Mouse (Mus musculus): Measurements from ENCODE around the gene Ptger4.

Ptger4 gene

DNA sequence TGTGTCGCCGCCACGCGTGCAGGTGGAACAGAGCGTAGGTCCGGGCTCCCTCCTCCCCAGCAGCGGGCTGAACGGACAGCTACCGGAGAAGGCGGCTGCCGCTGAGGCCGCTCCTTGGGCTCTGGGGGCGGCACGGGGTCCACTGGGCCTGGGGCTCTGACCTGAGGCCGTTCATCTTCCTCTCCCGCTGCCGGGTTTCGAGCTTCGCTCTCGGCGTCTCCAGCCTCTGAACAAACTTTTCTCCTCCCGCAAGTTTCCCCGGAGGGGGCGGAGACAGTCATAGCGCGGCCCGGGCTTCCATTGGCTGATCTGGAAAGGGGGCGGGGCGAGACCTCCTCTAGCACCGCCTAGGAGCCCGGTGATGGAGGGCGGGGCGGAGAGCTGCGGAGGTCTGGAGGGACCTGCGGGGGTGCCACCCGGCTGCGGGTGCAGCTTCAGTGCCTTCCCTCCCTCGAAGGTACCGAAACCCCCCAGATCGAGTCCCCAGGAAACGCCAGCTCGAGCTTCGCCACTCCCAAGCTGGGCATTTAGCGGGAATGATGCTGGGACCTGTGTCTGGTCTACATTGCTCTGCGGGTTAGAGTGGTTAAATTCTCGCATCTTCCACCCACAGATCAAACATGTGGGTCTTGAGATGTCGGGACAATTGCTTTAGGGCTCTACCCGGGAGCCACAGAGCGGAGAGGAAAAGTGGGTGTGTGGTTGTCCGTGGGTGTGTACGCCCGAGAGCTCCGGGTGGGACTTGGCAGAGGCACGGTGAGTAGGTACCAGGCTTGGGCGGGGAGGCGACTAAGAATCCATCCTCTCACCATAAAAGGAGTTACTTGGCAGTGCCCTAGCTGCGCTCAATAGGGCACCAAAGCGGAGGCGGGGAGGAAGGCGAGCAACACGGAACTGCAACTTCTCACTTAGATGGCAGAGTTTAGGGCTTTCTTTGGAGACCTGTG is at the start of gene Ptger4:
TSS of gene Ptger4 (minus strand) at position 229 of the 947 bp plus-strand sequence.
- in situ Hi-C loops (cut with MboI, MseI): loop anchor here (5.0 to 10.0 kb wide), 2 partner anchors 268 to 1331 kb away; no protein-coding TSS in a partner anchor

GRCm38 (mm10) chr15:5288412-5288811 is 44.4 kb upstream of the Ptger4 start:
- in situ Hi-C loops (cut with MboI, MseI): no loop called here

DNA sequence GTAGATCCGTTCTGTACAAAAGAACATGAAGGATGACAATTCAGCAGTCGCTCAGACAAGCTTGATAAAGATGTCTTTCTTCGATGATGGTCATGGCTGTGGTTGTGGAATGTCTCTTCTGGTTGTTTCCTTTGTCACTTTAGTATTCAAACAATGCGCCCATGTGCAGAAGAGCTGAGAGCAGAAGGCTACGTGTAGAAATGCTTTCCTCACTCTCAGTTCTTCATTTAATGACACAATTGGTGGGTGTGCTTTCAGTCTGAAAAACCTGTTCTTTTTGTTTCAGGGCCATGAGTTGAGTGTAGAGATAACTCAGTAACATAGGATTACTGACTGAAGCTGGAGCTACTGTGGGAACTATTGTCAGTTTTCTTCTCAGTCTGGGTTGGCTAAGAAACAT is 43.1 kb upstream of the Ptger4 start:
- in situ Hi-C loops (cut with MboI, MseI): no loop called here

GRCm38 (mm10) chr15:5281316-5281715 is 37.3 kb upstream of the Ptger4 start:
- in situ Hi-C loops (cut with MboI, MseI): no loop called here

DNA sequence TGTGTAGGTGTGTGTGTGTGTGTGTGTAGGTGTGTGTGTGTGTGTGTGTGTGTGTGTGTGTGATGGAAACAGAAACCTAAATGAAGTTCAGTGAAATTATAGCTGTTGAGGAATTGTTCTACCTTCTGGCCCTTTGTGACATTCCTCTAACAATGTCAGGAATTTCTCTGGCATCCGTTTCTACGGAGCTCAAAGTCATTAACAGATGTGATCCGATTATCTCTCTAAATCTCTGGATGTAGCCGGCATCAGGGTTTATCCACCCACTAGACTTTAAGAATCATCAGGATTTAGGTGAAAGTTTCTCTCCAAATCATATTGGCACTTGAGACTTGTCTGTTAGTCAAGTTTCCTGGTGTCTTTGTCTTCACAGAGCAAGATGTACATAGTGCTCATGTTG is 35.8 kb upstream of the Ptger4 start:
- in situ Hi-C loops (cut with MboI, MseI): no loop called here

DNA sequence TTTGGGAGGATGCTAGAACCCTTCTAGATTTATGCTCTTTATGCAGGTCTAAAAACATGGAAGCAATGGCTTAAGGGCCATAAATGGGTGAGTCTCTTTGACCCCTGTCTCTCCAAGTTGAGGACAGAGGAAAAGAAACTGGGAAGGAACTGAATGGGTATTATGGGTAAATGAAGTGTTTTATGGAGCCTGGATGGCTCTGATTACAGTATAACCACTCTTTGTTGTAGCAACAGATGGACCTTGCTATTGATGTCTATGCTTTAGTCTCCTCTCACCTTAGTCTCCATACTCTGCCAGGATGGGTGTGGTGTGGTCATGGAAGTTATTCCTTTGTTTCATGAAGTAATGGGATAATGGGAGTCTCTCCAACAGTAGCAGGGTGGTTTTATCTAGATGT is 34.5 kb upstream of the Ptger4 start:
- in situ Hi-C loops (cut with MboI, MseI): no loop called here

DNA sequence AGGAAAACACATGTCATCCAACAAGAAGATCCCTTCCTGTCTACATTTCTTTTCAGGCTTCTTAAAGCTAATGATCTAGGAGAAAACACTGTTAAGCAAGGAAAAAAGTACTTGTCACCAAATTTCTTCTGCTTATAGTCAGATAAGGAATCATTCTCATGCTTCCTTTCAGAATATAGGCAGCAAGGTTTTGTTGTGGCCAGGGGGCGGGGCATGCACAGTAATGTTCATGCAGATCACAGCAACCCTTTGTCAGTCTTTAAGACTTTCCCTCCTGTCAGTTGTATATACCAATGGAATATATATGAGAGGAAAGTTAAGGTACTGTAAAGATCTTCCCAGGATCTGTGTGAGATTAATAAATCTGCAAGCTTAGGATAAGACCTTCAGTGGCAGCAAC is 30.0 kb upstream of the Ptger4 start:
- in situ Hi-C loops (cut with MboI, MseI): no loop called here

DNA sequence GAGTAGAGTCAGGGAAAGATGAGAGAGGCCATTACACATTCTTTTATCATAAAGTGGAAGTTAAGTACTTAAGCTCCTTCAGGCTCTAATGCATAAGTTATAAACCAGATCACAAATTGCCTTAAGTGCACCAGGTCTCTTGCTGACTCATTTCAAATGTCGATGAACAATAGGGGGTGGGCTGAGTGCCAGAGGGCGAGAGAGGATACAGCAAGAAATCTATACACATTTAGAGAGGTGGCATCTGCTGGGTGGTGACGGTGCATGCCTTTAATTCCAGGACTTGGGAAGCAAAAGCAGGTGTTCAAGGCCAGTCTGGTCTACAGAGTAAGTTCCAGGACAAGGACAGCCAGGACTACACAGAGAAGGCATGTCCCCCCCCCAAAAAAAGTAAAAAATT is 22.1 kb upstream of the Ptger4 start:
- in situ Hi-C loops (cut with MboI, MseI): no loop called here

DNA sequence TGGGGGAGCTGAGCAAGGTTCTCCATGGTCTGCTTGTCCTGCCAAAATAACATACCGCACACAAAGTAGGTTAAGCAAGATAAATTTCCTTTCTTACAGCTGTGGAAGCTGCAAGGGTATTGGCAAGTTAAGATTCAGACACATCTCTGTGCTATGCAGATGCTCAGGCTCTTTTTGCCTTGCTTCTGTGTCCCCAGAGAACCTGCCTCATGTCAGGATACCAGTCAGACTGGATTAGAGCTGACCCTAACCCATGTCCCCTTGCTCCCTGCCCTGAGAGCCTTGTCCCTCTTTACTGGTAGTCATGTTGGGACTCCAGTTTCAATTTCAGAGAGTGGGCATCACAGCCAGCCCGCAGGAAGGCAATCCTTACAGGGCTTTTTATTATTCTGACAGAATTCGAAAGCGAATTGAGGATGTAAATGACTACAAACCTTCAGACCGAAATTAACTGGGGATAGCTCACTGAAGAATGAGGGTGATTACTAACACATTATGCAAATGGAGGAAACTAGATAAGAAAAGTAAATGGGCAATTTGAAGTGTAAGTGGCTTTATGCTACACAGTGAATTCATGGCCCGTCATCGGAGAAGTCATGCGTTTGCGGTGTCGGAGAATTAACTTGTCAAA is 19.0 kb upstream of the Ptger4 start:
- in situ Hi-C loops (cut with MboI, MseI): no loop called here

GRCm38 (mm10) chr15:5262095-5262667 is 18.2 kb upstream of the Ptger4 start:
- in situ Hi-C loops (cut with MboI, MseI): no loop called here

DNA sequence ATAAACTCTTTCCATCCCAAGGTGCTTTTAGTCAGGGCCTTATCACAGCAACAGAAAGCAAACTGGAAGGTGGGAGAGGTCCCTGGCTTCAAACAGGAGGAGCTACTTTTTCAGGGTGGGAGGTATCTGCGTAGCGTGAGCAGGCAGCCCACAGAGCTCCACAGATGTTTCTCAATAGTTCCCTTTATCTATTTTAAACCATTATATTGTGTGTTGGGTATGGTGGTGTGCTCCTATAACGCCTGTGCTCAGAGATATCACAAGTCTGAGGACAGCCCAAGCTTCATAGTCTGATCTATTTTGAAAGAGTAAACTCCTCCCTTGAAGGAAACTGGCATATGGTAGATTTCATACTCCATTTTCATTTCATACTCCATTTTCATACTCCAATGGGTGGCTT is 17.0 kb upstream of the Ptger4 start:
- in situ Hi-C loops (cut with MboI, MseI): no loop called here

- in situ Hi-C loops (cut with MboI, MseI): no loop called here
Measured at GRCm38 (mm10) chr15:5260183-5260582, 16.2 kb upstream of the Ptger4 start.

DNA sequence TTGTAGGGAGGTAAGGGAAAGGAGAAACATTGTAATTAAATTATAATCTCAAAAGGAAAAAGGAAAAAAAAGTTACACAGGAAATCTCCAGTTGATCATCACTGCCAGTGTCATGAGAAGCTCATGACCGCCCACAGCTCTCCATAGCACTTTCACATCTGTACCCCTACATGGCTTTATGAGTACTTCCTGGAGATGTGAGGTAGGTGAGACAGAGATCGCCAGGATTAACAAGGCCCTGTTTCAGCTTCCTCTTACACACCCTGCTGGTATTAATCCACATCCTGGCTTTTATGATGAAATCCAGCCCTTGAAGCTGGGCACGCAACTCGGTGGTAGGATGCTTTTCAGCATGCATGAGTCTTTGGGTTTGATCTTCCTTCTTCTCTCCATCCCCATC is 6.2 kb upstream of the Ptger4 start:
- in situ Hi-C loops (cut with MboI, MseI): loop anchor here (5.0 kb wide), 1 partner anchor 492 kb away; no protein-coding TSS in a partner anchor

DNA sequence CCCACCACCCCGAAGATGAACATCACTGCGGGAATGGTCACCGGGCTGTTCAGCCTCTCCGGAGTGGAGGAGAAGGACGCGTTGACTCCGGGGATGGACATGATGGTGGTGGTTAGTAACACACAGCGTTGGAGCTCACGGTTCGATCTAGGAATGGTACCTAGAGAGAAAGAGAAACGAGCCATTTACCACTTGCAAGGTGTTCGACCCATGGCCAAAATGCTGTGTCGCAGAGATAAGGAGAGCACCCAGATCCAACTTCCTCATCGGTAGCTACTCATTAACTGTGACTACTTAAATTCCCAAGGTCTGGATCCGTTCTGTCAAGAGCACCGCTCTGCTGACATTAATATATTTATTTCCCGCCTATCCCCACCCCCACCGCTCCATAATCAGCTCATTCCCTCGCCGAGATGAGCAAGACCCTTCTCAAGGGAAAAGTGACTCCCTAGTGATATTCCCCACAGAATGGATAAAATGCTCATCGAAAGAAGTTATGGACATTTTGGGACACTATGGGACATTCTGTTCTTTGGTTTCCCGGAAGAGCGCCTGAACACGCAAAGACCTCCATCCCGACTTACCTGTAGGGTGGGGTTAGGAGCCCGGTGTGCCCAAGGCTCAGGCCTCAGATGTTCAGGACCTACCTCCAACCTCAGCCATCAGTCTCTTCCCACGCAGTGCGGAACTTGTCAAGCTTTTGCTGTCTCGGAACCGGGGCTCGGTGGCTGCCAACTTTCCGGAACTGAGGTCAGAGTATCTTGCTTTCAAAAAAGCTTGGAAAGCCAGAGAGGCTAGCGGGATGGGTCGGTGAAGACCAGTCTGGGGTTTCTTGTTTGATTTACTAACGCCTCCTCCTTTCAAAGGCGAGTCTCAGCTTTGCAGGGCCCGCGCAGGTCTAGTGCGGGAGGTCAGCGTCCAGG is 690 bp downstream of the Ptger4 start:
- in situ Hi-C loops (cut with MboI, MseI): loop anchor here (5.0 to 10.0 kb wide), 2 partner anchors 269 to 1332 kb away; no protein-coding TSS in a partner anchor

GRCm38 (mm10) chr15:5242241-5243035 is 1.5 kb downstream of the Ptger4 start:
- in situ Hi-C loops (cut with MboI, MseI): loop anchor here (5.0 to 10.0 kb wide), 2 partner anchors 270 to 1332 kb away; no protein-coding TSS in a partner anchor

DNA sequence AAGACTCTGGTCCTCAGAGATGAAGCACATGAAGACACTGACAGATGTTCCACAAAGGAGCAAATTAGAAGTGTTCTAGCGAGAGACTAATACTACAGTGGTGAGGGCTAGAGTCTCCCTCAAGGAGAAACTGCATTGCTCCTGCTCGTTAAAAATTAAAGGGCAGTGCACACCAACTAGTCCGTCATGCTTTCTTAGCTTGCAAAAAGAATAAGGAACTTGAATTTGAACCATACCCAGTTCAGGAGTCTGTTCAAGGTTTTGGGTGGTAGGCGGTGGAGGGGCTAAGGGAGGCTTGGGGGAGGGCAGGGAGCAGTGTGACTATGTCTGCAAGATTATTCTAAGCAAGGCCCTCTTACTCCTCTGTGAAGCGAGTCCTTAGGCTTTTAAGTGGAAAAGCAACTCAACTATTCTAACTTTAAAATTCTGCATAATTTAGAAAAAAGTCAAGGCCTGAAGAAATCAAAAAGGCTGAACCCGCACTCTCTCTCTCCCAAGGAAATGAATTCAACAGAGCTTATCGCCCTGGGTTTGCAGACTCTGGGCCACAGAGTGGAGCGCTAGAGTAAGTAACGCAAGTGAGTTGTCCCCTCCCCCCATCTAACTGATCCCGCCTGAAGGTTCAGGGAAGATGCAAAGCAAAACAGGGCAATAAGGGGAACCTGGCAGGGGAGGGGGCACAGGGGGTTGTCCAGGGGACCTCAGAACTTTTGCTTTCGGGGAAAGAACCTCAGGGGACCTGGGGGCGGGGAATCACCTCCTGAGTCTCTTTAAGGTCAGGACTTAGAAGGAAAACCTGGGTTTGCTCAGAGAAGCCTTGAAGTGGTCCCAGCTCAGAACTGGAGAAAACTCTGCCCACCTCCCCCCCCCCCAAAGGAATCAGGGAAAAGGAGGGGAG is 2.4 kb downstream of the Ptger4 start:
- in situ Hi-C loops (cut with MboI, MseI): loop anchor here (5.0 to 10.0 kb wide), 2 partner anchors 271 to 1333 kb away; no protein-coding TSS in a partner anchor

DNA sequence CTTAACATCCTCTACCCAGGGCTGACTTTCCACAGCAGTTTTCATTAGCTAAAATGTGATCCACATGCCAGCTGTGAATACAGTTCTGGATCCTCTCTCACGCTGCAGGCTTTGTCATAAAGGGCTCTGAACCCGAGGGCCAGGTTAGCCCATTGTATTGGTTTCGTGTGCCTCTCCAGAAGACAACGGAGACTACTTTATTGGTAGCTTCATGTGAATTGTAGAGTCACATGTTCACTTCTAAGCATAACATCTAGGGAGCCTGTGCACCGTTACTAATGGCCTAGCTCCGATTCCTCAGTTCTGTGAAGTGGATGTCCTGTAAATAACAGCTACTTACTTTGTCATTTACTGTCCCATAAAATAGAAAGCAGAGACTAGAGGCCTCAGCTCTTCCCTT is 3.6 kb downstream of the Ptger4 start:
- in situ Hi-C loops (cut with MboI, MseI): loop anchor here (5.0 to 10.0 kb wide), 2 partner anchors 272 to 1334 kb away; no protein-coding TSS in a partner anchor

DNA sequence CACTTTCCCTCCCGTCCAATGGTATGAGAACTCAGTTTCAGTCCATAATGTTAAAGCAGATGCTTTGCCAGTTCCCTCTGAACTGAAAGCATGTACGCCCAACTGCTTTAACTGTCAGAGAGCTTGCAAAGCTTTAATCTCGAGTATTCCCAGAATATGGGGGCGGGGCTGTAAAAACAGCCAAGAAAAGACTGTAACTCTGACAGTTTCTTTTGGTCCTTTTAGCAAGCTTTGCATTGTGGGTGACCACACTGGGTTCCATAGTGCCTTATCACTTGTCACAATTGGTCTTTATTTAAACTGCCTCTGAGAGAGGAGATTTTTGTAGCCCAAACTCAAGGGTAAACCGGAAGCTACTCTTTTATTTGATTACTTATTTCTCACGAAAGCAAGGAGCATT is 4.1 kb downstream of the Ptger4 start:
- in situ Hi-C loops (cut with MboI, MseI): loop anchor here (5.0 to 10.0 kb wide), 4 partner anchors 93 to 1335 kb away; no protein-coding TSS in a partner anchor

- in situ Hi-C loops (cut with MboI, MseI): loop anchor here (5.0 to 10.0 kb wide), 2 partner anchors 92 to 835 kb away; no protein-coding TSS in a partner anchor
Measured at GRCm38 (mm10) chr15:5239361-5239760, 4.6 kb downstream of the Ptger4 start.
